Mouse (Mus musculus) liver, embryonic 14.5 days (tissue): ENCODE data around the gene Spata21. TPM values are rescaled to one million over a fixed set of nuclear protein-coding genes. Genes with fewer than 3 reads are reported as not detected.

Experiments
- ATAC-seq: fragments of 200-750 bp; cut with Nextera tagmentation; 2 replicates; pipeline ENCODE4 v1.8.0; 2017; ENCODE audit warnings: moderate number of reproducible peaks, mild to moderate bottlenecking, moderate library complexity; ENCODE audit not compliant: insufficient read depth
- DNase-seq, 3 experiments: peaks; one replicate each; pipeline ENCODE4 v3.0.0-alpha.2; 2012 to 2013; ENCODE audit warnings: low read depth in 3 of 3, low spot score in 3 of 3
- H3K27ac ChIP-seq: fragments of 300-500 bp; sonication (generic); 2 replicates; pipeline ENCODE4 v1.5.1; 2014; ENCODE audit warnings: moderate library complexity, mild to moderate bottlenecking, control low read depth, inconsistent platforms
- H3K27me3 ChIP-seq: fragments of 300-500 bp; sonication (generic); 2 replicates; pipeline ENCODE4 v1.6.1; 2014; ENCODE audit warnings: mild to moderate bottlenecking, low read length, moderate library complexity; ENCODE audit not compliant: control insufficient read depth, insufficient read depth
- H3K36me3 ChIP-seq: fragments of 300-500 bp; sonication (generic); replicated peaks from 2 replicates; pipeline ENCODE4 v1.6.1; 2014; ENCODE audit warnings: low read depth; ENCODE audit not compliant: control insufficient read depth, insufficient read depth
- H3K4me1 ChIP-seq, 2 experiments: fragments of 200-500 bp in 1 of 2; fragments of 300-500 bp in 1 of 2; sonication (generic) in 1 of 2; replicated peaks; 2 replicates each; pipeline ENCODE4 v1.6.1; 2012 to 2014; ENCODE audit warnings: antibody characterized with exemption in 1 of 2, inconsistent platforms in 1 of 2, low read length in 1 of 2; ENCODE audit not compliant: control insufficient read depth in 2 of 2, insufficient read depth in 2 of 2
- H3K4me2 ChIP-seq: fragments of 300-500 bp; sonication (generic); 2 replicates; pipeline ENCODE4 v1.6.1; 2014; ENCODE audit warnings: low read depth, mild to moderate bottlenecking, control low read depth, moderate library complexity
- H3K4me3 ChIP-seq, 2 experiments: fragments of 200-500 bp in 1 of 2; fragments of 300-500 bp in 1 of 2; sonication (generic) in 1 of 2; 2 replicates each; pipeline ENCODE4 v1.5.1; 2012 to 2014; ENCODE audit warnings: low read depth in 2 of 2, low read length in 2 of 2, mild to moderate bottlenecking in 2 of 2, control low read depth in 1 of 2, inconsistent platforms in 1 of 2, moderate library complexity in 1 of 2; ENCODE audit not compliant: insufficient read depth in 1 of 2
- H3K9ac ChIP-seq: fragments of 300-500 bp; sonication (generic); replicated peaks from 2 replicates; pipeline ENCODE4 v1.6.1; 2014; ENCODE audit warnings: mild to moderate bottlenecking, control low read depth, moderate library complexity
- H3K9me3 ChIP-seq: fragments of 300-500 bp; sonication (generic); 2 replicates; pipeline ENCODE4 v1.6.1; 2016; ENCODE audit warnings: low read length, mixed read lengths; ENCODE audit not compliant: control insufficient read depth
- CTCF ChIP-seq: IDR thresholded peaks from 2 replicates; pipeline ENCODE4 v1.5.1; 2016; ENCODE audit warnings: antibody characterized with exemption, low read depth, control low read depth
- EP300 ChIP-seq: IDR thresholded peaks from 2 replicates; pipeline ENCODE4 v1.6.1; 2016; ENCODE audit warnings: antibody characterized with exemption, low read depth
- WGBS: fragments of 180-500 bp; shearing (Covaris S2); extraction: QIAGEN DNeasy Blood & Tissue Kit; methylation state at CpG from one replicate; pipeline ENCODE4 v1.1.7; 2014; ENCODE audit not compliant: insufficient replicate concordance; 5-methylcytosine and 5-hydroxymethylcytosine counted together
- polyA plus RNA-seq, 2 experiments: library from polyadenylated mRNA; depleted of rRNA in 1 of 2; stranded (reverse) in 1 of 2; unstranded in 1 of 2; fragments of >200 nt; fragmentation: Nextera tagmentation in 1 of 2; extraction: Ambion mirVana in 1 of 2; gene quantifications; 2 replicates each; pipeline versions ENCODE4 v1.2.1 to v1.2.3; 2012 to 2014

The Spata21 gene
- polyA plus RNA-seq, 2 experiments = not detected

- H3K9ac ChIP-seq = peak overlapping the region; percentile 50
- H3K27ac ChIP-seq = peak overlapping the region; percentile 71
- 71% methylated on average over 9 of the region's 9 CpGs for WGBS
- ATAC-seq = no peak
- TF ChIP-seq CTCF (no peak), EP300 (no peak)
- H3K9me3 ChIP-seq = no peaks in the 10 kb centered on the region
- H3K36me3 ChIP-seq = peaks cover 44% of the 10 kb centered on the region
- peak overlapping the region in 1 of 2 experiments; percentile 29; a peak in 2 of 4 replicates for H3K4me3 ChIP-seq
- no peaks in the 10 kb centered on the region for H3K27me3 ChIP-seq
- peaks cover 33 to 46% of the 10 kb centered on the region in 2 experiments for H3K4me1 ChIP-seq
- DNase-seq = no peak
- H3K4me2 ChIP-seq = peak overlapping the region; percentile 97
Observed at GRCm38 (mm10) chr4:141073661-141074060, 14.5 kb upstream of the Spata21 start.

GRCm38 (mm10) chr4:141074109-141074508 lies 14.0 kb upstream of the Spata21 start:
- Histone ChIP-seq H3K4me2 (peak overlapping the region; percentile 97), H3K4me1 (peaks cover 32 to 42% of the 10 kb centered on the region in 2 experiments), H3K9me3 (no peaks in the 10 kb centered on the region), H3K27ac (peak overlapping the region; percentile 71), H3K27me3 (no peaks in the 10 kb centered on the region), H3K9ac (peak overlapping the region; percentile 50), H3K4me3 (peak overlapping the region; percentile 16 to 29; a peak in 3 of 4 replicates), H3K36me3 (peaks cover 40% of the 10 kb centered on the region)
- no peak for DNase-seq
- TF ChIP-seq EP300 (peak; percentile 54), CTCF (no peak)
- 23% methylated on average over 4 of the region's 4 CpGs for WGBS
- ATAC-seq = peak; percentile 66

- TF ChIP-seq EP300 = no peak
- no peak for TF ChIP-seq CTCF
- WGBS = 12% methylated on average over 17 of the region's 17 CpGs
- peak; percentile 59 to 68 (median 66) for DNase-seq
- H3K27ac ChIP-seq = peak overlapping the region; percentile 93
- H3K4me1 ChIP-seq = peaks cover 29 to 36% of the 10 kb centered on the region in 2 experiments
- H3K36me3 ChIP-seq = peaks cover 20% of the 10 kb centered on the region
- H3K4me3 ChIP-seq = peak overlapping the region; percentile 96
- ATAC-seq = peak; percentile 75
- H3K27me3 ChIP-seq = no peaks in the 10 kb centered on the region
- H3K9ac ChIP-seq = peak overlapping the region; percentile 94
- H3K4me2 ChIP-seq = peak overlapping the region; percentile 97
- H3K9me3 ChIP-seq = no peaks in the 10 kb centered on the region
Observed at GRCm38 (mm10) chr4:141076761-141077506, 11.2 kb upstream of the Spata21 start.

GRCm38 (mm10) chr4:141077681-141078509 lies 10.2 kb upstream of the Spata21 start, which contains the start of gene Necap2:
Gene Necap2, minus strand, starts transcription at chr4:141078357.
- Histone ChIP-seq H3K4me3 (peak within 1 kb of the TSS; percentile 96), H3K9ac (peak within 1 kb of the TSS; percentile 94), H3K9me3 (no peaks in the 10 kb centered on the region), H3K27ac (peak within 1 kb of the TSS; percentile 93), H3K4me1 (peaks cover 29 to 34% of the 10 kb centered on the region in 2 experiments), H3K36me3 (peaks cover 10% of the 10 kb centered on the region), H3K4me2 (peak within 1 kb of the TSS; percentile 97), H3K27me3 (no peaks in the 10 kb centered on the region)
- DNase-seq (peak; percentile 89 to 93 (median 92)), ATAC-seq (peak; percentile 82)
- under 1% methylated on average over 67 of the region's 67 CpGs for WGBS
- TF ChIP-seq CTCF (peak; percentile 94), EP300 (0 out of 2 replicates have a peak, but pooled peaks have one; percentile 42)
